Mouse (Mus musculus) CD4-positive helper T cell, adult 2 months (primary cell): ENCODE measurements around the gene Abhd17b.
"Not testable (repeated sequence)": the region's sequence is repeated elsewhere in the genome, so short reads cannot be mapped to it uniquely, and the experiment has no call there.

Experiments used
- DNase-seq: peaks from one replicate; pipeline ENCODE4 v3.0.0-alpha.2; 2012; ENCODE audit warnings: low read depth, missing footprints, low spot score

Abhd17b gene

DNA sequence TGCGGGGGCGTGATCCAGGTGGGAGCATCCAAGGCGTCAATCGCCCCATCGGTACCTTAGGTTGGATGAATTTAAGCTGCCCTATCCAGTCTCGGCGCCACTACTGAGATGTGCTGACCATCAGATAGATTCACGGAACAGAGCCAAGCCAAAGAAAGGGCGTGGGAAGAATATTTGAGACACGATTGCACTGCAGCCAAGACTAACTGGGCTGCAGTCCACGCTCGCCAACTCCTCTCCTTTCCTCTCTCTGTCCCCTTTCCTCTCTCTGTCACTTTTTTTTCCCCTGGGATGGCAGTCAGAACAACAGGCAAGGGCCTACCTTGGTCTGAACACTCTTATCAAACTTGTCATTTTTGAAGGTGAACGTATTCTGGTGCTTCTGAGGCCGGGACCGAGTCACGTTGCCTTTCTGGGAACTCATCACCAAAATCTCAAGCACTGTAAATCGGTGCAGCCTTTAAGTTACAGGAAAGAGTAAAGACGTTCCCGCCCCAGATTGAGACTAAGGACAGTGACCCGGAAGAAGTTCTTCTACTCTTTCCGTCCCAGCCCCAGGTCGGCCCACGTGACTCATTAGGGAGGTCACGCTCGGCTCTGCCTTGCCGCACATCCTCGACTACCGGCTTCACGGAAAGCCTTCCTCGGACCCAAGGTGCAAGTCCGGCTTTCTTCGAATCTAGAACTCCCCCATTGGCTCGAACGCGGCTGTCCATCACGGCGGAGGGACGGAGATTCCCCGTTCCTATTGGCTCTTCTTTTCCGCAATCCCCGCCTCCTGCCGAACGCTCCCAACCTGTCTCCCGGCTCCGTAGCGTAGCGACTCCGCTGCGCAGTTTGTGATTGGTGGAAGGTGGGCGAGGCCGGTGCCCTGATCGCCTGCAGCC is 457 bp upstream of the Abhd17b start, which contains the start of gene 1110059E24Rik:
Gene 1110059E24Rik (minus strand): TSS at position 692 of the 887 bp plus-strand sequence.
- peak; percentile 97 for DNase-seq

- no peak for DNase-seq
These were observed 1.8 kb downstream of the Abhd17b start for GRCm38 (mm10) chr19:21654788-21655187.

- no peak for DNase-seq
These were observed 7.7 kb downstream of the Abhd17b start for GRCm38 (mm10) chr19:21660734-21661133.

DNA sequence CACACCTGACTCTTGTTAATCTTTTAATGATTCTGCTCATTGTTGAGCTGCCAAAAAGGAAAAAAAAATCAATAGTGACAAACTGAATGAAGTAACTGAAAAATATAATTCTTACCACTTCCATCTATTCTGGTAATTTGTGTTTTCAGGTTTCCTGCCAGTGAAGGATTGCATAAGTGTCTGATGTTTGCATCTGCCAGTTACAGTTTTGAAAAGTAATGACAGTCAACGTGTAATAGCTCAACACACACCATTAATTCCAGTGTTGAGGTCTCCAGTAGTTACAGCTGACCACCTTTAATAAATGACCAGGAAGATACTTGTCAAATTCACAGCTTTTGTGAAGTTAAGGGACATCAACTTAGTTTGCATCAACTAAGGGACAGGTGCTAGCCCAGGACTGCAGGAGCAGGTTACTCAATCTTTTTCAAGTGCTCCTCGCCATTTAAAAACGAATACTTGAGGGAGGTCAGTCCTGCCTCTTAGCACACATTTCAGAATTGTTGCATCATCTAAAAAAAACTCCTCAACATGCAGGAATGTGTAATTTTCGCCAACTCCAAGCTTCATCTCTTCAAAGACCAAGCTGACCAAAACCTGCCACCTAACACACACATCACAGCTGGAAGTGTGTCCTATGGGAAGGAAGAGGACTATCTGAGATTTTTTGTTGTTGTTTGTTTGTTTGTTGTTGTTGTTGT is 10.9 kb downstream of the Abhd17b start:
- DNase-seq, result no peak

DNA sequence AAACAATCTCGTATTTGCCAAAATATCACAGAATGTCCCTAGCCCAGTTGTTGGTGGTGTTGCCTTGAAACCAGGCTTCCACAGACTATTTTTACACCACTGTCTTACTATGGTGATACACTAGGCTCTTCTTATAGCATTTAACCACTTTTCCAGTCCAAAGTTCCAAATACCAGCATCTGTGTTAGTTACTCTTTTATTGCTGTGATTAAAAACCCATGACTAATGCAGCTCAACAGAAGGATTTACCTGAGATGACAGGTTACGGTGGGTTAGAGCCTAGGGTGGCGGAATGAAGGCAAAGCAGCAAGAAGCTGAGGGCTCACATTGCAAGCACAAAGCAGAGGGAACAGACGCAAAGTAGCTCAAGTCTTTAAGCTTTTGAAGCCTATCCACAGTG is 16.7 kb downstream of the Abhd17b start:
- DNase-seq, result no peak

DNA sequence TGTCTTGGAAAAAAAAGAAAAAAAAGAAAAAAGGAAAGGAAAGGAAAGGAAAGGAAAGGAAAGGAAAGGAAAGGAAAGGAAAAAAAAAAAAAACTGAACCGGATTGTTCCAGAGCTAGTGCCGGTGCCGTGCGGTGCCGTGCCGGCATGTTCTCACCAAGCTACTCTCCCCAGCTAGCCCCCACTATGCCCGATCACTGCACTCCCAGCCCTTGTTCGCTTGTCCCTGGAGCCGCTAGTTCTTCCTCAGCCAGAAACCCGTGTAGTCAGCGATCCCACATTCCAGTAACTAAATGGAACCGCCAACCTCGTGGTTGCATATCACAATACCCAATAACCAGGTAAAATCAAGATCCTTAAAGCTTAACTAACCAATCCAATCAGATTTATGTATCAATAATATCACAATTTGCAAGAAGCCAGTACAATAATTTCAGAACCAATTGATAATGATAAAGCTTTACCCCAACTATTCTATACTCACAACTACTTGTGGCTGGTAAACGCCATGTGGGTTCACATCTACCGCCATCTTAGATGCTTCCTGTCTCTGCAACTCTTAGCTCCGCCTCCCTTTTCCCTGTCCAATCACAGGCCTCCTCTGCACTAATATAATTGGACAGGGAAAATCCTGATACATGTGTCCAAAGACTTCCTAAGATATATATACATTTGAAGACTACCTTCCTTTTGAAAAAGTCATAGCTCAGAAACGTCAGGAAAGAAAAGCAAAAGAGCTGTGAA is 21.5 kb downstream of the Abhd17b start:
- no peak for DNase-seq

DNA sequence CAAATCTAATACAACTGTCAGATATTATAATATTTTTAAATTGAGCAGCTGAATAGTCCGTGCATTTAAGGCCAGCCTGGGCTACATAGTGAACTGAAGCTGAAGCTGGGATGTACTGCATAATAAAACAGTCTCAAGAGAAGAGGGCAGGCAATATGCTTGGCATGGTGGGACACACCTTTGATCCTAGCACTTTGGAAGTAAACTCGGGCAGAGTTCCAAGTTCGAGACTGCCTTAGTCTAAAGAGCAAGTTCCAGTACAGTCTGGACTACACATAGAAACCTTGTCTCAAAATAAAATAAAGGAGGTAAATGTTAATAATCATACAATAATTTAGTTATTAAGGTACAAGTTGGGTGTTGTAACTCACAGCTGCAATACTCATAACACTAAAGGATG is 27.1 kb downstream of the Abhd17b start:
- no peak for DNase-seq

DNA sequence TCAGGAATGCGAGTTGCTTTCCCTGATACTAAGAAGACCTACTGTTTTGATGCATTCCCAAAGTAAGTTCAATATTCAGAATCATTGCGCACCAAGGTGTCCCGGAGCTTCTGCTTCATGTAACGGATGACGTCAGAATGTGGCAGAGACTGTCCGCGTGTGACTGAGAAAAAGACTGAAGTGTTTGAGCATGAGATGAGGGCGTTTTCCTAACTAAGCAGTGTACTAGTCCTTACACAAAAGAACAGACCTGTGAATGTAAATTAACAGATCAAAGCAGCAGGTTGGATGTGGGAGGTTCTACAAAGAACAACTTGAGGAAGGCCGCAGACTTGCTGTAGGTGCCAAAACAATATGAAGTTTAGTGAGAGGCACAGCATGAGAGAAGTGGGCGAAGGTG is 28.0 kb downstream of the Abhd17b start:
- no peak for DNase-seq

DNA sequence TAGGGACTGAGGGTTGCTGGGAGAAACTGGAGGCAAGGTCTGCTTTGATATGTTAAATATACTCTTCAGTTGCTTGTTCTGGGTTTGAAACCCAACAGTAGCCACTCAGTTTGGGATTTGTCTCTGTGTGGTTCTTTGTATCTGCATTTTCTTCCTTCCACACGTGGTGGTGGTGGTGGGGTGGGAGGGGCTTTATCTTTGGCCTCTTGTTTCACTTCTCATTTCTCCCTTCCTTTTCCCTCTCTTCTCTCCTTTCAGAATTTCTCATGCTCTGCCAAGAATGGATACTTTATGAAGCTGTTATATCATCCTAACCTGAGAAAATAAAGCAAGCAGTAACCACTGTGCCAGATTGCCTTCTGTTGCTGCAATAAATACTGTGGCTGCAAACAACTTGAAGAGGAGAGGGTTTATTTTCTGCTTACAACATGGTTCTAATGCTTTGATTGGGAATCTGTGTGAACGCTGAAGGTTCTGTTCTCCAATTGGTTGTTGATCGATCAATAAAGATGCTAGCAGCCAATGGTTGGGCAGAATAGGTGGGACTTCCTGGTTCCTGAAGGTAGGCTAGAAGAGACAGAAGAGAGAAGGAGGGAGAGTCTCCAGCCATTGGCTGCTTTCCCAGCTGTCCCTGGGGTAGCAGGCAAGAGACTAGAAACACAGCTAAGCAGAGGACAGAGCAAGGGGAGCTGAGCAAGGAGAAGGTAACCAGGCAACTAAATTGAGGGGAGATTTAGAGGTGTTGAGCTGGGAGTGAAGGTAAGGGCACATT is 60.5 kb downstream of the Abhd17b start:
- peak; percentile 92 for DNase-seq

DNA sequence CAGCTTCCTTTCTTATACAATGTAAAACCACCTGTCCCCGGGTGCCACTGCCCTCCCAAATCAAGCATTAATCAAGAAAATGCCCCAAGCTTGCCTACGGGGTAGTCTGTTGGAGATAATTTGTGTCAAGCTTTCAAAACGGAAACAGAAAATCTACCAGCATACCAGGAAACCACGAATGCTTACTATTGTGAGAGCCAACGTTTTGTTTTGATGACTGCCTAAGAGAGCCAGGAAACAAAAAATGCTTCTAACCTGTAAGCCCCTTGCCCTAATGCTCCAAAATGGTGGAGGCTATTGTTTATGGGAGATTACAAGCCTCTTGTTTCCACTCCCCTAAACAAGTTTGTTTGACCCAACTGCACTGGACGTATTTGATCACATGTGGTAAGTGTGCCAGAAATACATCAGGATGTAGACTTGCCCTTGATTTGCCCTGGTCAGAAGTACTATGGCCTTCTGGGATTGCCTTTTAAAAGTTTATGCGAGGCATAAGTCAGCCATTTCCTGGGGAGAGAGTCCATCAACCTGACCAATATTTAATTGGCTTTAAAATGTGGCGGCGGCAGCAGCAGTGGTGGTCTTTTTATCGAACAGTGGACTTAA is 61.4 kb downstream of the Abhd17b start:
- DNase-seq, result peak; percentile 55

GRCm38 (mm10) chr19:21715005-21715442 is 62.0 kb downstream of the Abhd17b start:
- DNase-seq, result no peak

GRCm38 (mm10) chr19:21715515-21715914 is 62.5 kb downstream of the Abhd17b start:
- no peak for DNase-seq

DNA sequence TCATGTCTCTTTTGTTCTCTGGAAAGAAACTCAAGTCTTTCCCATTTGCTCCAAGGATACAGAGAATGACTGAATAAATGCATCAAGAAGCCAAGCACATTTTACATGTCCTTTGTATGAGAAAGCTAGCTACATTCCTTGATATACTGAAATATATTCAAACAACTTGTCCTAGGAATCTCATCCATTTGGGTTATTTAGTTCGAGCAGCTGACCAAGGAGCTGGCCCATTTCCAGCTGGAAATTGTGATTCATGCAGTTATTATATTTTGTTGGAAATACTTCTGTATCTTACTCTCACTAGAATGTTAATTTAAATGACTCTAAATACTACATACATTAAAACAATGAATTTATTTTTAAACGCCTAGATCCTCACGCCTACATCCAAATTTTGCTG is 63.5 kb downstream of the Abhd17b start:
- DNase-seq, result no peak

GRCm38 (mm10) chr19:21719206-21719605 is 66.2 kb downstream of the Abhd17b start:
- no peak for DNase-seq

DNA sequence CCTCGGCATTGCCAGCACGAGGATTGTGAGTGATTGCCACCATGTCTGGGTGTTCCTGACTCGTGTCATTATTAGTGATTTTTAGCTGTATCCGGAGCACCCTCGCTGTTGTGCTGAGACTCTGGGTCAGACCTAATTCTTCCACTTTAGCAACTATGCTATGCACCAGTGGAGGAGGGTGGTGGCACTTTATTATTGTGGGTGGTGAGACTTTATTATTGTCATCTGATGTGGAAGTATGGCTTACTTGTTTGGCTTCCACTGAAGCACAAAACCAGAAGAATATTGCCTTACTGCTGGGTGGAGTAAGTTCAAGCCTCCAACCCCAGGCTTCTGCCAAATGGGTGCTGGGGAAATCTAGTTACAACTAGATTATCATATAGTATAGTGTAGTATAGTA is 68.0 kb downstream of the Abhd17b start:
- no peak for DNase-seq

DNA sequence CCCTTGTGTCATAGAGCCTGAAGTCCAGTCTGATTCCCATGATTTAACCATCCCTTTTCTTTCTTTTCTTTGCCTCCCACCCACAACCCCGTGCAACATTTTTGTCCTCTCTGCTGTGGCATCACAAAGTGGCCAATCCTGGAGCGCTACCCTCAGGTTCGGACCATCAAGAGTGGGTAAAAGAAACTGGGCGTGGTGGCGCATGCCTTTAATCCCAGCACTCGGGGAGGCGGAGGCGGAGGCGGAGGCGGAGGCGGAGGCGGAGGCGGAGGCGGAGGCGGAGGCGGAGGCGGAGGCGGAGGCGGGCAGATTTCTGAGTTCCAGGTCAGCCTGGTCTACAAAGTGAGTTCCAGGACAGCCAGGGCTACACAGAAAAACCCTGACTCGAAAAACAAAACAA is 70.3 kb downstream of the Abhd17b start:
- DNase-seq, result not testable (repeated sequence)

GRCm38 (mm10) chr19:21723911-21724655 is 71.1 kb downstream of the Abhd17b start:
- no peak for DNase-seq

DNA sequence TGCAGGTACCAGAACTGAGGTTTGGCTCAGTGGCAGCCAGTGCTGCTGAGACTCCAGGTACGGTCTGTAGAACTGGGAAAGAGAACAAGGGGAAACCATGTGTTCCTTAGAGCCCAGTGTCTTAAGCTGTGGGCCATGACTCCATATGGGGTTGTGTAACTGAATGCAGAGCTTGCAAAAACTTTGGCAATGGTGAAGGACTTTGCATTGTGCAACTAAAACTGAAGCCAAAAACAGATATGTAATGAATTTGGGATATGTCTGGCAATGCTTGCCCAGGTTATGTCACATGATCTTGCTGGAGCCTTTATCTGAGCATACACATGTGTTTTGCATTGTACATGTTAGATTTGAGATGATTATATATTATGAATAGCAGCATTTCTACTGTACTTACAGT is 72.2 kb downstream of the Abhd17b start:
- DNase-seq, result no peak

GRCm38 (mm10) chr19:21727081-21727480 is 74.1 kb downstream of the Abhd17b start:
- no peak for DNase-seq

GRCm38 (mm10) chr19:21728342-21728741 is 75.4 kb downstream of the Abhd17b start:
- no peak for DNase-seq
